In the genomic region with DNA sequence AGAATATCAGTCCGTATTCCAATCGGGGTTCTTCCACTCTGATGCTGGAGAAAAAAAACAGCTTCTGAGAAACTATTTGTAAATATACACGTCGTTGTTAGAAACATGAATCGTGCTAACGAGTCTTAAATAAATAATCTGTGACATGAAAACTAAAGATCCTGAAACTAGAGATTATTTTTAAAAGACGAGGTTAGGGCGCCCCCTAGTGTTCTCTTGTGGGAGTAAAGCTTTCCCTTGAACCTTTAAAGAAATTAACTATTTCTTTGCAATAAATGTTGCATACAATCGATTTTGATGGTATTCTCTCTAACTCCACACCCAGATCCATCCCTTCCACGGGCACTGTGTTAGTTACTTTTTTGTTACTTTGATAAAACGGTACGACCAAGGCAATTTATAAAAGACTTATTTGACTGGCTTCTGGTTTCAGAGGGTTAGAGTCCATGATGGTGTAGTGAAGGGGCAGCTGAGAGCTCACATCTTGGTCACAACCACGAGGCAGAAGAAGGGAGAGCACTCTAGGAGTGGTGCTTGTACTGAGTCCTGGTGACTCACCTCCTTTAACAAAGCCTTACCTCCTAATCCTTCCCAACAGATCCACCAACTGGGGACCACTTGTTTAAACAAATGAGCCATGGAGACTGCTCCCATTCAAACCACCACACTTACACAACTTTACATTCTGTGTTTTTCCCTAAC, we compare ENCODE assay signal across 8 mouse cellular contexts. TPM values are rescaled to one million over a fixed set of nuclear protein-coding genes. Genes with fewer than 3 reads are reported as not detected.
DNase-seq lines count a peak whose midpoint lies in the region; ATAC-seq lines count a peak whose summit lies in the region.

No protein-coding gene starts in this region.

- no peak overlapping the region for H3K27ac ChIP-seq in hindbrain, embryonic 11.5 days (ENCODE audit: low read depth, low read length)
- H3K27ac ChIP-seq in hindbrain, embryonic 10.5 days = no peak overlapping the region
- no peak overlapping the region for H3K27ac ChIP-seq in forebrain, embryonic 14.5 days (ENCODE audit: low read depth, low read length)
- no peak overlapping the region for H3K27ac ChIP-seq in midbrain, embryonic 15.5 days

- no peak overlapping the region for H3K4me2 ChIP-seq in hindbrain, embryonic 11.5 days (replicated peaks; ENCODE audit: low read depth, low read length)
- H3K4me2 ChIP-seq in forebrain, embryonic 14.5 days (ENCODE audit: low read length) = peak overlapping the region; percentile 7; the same call in 1 of the 2 replicates
- 0 out of 2 replicates have a peak overlapping the region, but pooled peaks have one; percentile 21 for H3K4me2 ChIP-seq in midbrain, embryonic 15.5 days

- no peak overlapping the region for H3K9ac ChIP-seq in hindbrain, embryonic 11.5 days (ENCODE audit: low read depth, low read length)
- no peak overlapping the region for H3K9ac ChIP-seq in forebrain, embryonic 14.5 days (ENCODE audit: low read length)
- no peak overlapping the region for H3K9ac ChIP-seq in midbrain, embryonic 15.5 days

- no peaks in the 10 kb centered on the region for H3K27me3 ChIP-seq in hindbrain, embryonic 11.5 days (ENCODE audit: control insufficient read depth, insufficient read depth, low read length)
- no peaks in the 10 kb centered on the region for H3K27me3 ChIP-seq in hindbrain, embryonic 10.5 days (ENCODE audit: insufficient read depth, poor library complexity, severe bottlenecking)
- no peaks in the 10 kb centered on the region for H3K27me3 ChIP-seq in forebrain, embryonic 14.5 days (replicated peaks; ENCODE audit: control insufficient read depth, insufficient read depth, low read length)
- no peaks in the 10 kb centered on the region for H3K27me3 ChIP-seq in midbrain, embryonic 15.5 days (replicated peaks)

- H3K4me1 ChIP-seq in hindbrain, embryonic 11.5 days (replicated peaks; ENCODE audit: control insufficient read depth, insufficient read depth, low read length) = no peaks in the 10 kb centered on the region
- peaks cover 9% of the 10 kb centered on the region for H3K4me1 ChIP-seq in hindbrain, embryonic 10.5 days (replicated peaks)
- H3K4me1 ChIP-seq in forebrain, embryonic 14.5 days (ENCODE audit: control insufficient read depth, insufficient read depth, low read length) = no peaks in the 10 kb centered on the region
- no peaks in the 10 kb centered on the region for H3K4me1 ChIP-seq in midbrain, embryonic 15.5 days

- H3K4me3 ChIP-seq in hindbrain, embryonic 11.5 days (ENCODE audit: low read depth, low read length) = no peak overlapping the region
- H3K4me3 ChIP-seq in hindbrain, embryonic 10.5 days = no peak overlapping the region
- H3K4me3 ChIP-seq in forebrain, embryonic 14.5 days (ENCODE audit: low read depth, low read length) = no peak overlapping the region
- H3K4me3 ChIP-seq in midbrain, embryonic 15.5 days = no peak overlapping the region

- H3K36me3 ChIP-seq in hindbrain, embryonic 11.5 days (ENCODE audit: control insufficient read depth, insufficient read depth, low read length) = no peaks in the 10 kb centered on the region
- H3K36me3 ChIP-seq in hindbrain, embryonic 10.5 days = no peaks in the 10 kb centered on the region
- no peaks in the 10 kb centered on the region for H3K36me3 ChIP-seq in forebrain, embryonic 14.5 days (ENCODE audit: control insufficient read depth, insufficient read depth, low read length)
- H3K36me3 ChIP-seq in midbrain, embryonic 15.5 days (replicated peaks) = no peaks in the 10 kb centered on the region

- ATAC-seq in hindbrain, embryonic 11.5 days (ENCODE audit: low FRiP score) = peak; percentile 28; the same call in 1 of the 2 replicates
- ATAC-seq in CD4-positive, CD25-positive, alpha-beta regulatory T cell, adult 4 months = peak; percentile 66
- peak; percentile 59 for ATAC-seq in forebrain, embryonic 14.5 days
- peak; percentile 65 for ATAC-seq in midbrain, embryonic 15.5 days (replicated peaks)

- WGBS in hindbrain, embryonic 11.5 days = 17% methylated on average over 13 of the region's 13 CpGs
- WGBS in hindbrain, embryonic 10.5 days = 17% methylated on average over 13 of the region's 13 CpGs
- 14% methylated on average over 13 of the region's 13 CpGs for WGBS in forebrain, embryonic 14.5 days
- WGBS in large intestine, adult 2 months = 12% methylated on average over 13 of the region's 13 CpGs
- WGBS in midbrain, embryonic 15.5 days = 15% methylated on average over 13 of the region's 13 CpGs

- peak; percentile 82 for DNase-seq in hindbrain, embryonic 11.5 days (ENCODE audit: low spot score)
- no peak for DNase-seq in hindbrain, embryonic 10.5 days (ENCODE audit: low spot score)
- DNase-seq in adrenal gland, postnatal 36 days = peak; percentile 47 to 52
- DNase-seq in forebrain, embryonic 14.5 days (ENCODE audit: low spot score) = peak; percentile 84
- DNase-seq in large intestine, adult 2 months (ENCODE audit: low read depth, low spot score) = peak; percentile 31
- peak; percentile 49 for DNase-seq in thymus, postnatal 14 days

- no peaks in the 10 kb centered on the region for H3K9me3 ChIP-seq in hindbrain, embryonic 11.5 days (ENCODE audit: control insufficient read depth, low read length)
- H3K9me3 ChIP-seq in hindbrain, embryonic 10.5 days = no peaks in the 10 kb centered on the region
- H3K9me3 ChIP-seq in forebrain, embryonic 14.5 days (replicated peaks; ENCODE audit: control insufficient read depth, low read length) = no peaks in the 10 kb centered on the region
- H3K9me3 ChIP-seq in midbrain, embryonic 15.5 days = no peaks in the 10 kb centered on the region

RNA-seq across cellular contexts. Expression of gene Scel, which starts 24.4 kb away (rescaled TPM):
- 0.11 and 0.54 TPM in 2 replicates for polyA plus RNA-seq in hindbrain, embryonic 11.5 days (2014; fragmentation: Nextera tagmentation; extraction: Ambion mirVana)
- polyA plus RNA-seq in hindbrain, embryonic 10.5 days (2016; fragmentation: Nextera tagmentation; extraction: Ambion mirVana) = 0.16 and 0.24 TPM in 2 replicates
- under 1 TPM in 1 of 2 experiments, not detected in 1; 0.31 TPM for polyA plus RNA-seq in CD4-positive, CD25-positive, alpha-beta regulatory T cell, adult 4 months (2017; shearing (Covaris generic))
- under 1 TPM; 0.26 TPM for total RNA-seq in adrenal gland, postnatal 36 days (2021)
- polyA plus RNA-seq in forebrain, embryonic 14.5 days (2014; fragmentation: Nextera tagmentation; extraction: Ambion mirVana) = 0.18 and 0.23 TPM in 2 replicates
- polyA plus RNA-seq in large intestine, adult 2 months (2012; rRNA removed) = not detected in 2 replicates
- 0.14 and 0.19 TPM in 2 replicates for polyA plus RNA-seq in midbrain, embryonic 15.5 days (2015; fragmentation: Nextera tagmentation; extraction: Ambion mirVana)
